Mouse (Mus musculus): ENCODE data around the gene Capn7.

GRCm38 (mm10) chr14:31326770-31327169 lies 9.7 kb upstream of the Capn7 start:
- no peak for TF ChIP-seq CTCF (IDR thresholded peaks at IDR 0.05; ENCODE audit: low read depth, low read length)
- TF ChIP-seq POLR2A (IDR thresholded peaks at IDR 0.05; ENCODE audit: borderline replicate concordance, low read depth, low read length) = no peak

Measured in bone marrow macrophage, adult 2 months (primary cell).